Mouse (Mus musculus) stomach, embryonic 14.5 days (tissue): ENCODE data around the gene Prkar2a. TPM values are rescaled to one million over a fixed set of nuclear protein-coding genes. Genes with fewer than 3 reads are reported as not detected.

ENCODE experiments used
- ATAC-seq: fragments of 200-750 bp; cut with Nextera tagmentation; 2 replicates; pipeline ENCODE4 v1.8.0; 2017; ENCODE audit warnings: low read depth, moderate TSS enrichment; ENCODE audit not compliant: insufficient number of reproducible peaks, insufficient read depth, low FRiP score
- H3K27ac ChIP-seq: fragments of 300-500 bp; sonication (generic); 2 replicates; pipeline ENCODE4 v1.5.1; 2014; ENCODE audit warnings: mild to moderate bottlenecking, low read length, moderate library complexity, mixed read lengths
- H3K27me3 ChIP-seq: fragments of 300-500 bp; sonication (generic); 2 replicates; pipeline ENCODE4 v1.6.1; 2014; ENCODE audit warnings: low read length, control low read depth, mixed read lengths; ENCODE audit not compliant: control insufficient read depth, insufficient read depth
- H3K36me3 ChIP-seq: fragments of 300-500 bp; sonication (generic); 2 replicates; pipeline ENCODE4 v1.6.1; 2014; ENCODE audit warnings: mild to moderate bottlenecking, control low read depth, low read length, moderate library complexity, mixed read lengths; ENCODE audit not compliant: control insufficient read depth, insufficient read depth
- H3K4me1 ChIP-seq: fragments of 300-500 bp; sonication (generic); 2 replicates; pipeline ENCODE4 v1.6.1; 2014; ENCODE audit warnings: low read length, control low read depth, mixed read lengths; ENCODE audit not compliant: control insufficient read depth, insufficient read depth
- H3K4me2 ChIP-seq: fragments of 300-500 bp; sonication (generic); replicated peaks from 2 replicates; pipeline ENCODE4 v1.6.1; 2014; ENCODE audit warnings: low read depth, low read length, control low read depth
- H3K4me3 ChIP-seq: fragments of 300-500 bp; sonication (generic); 2 replicates; pipeline ENCODE4 v1.5.1; 2014; ENCODE audit warnings: low read depth, low read length, control low read depth
- H3K9ac ChIP-seq: fragments of 300-500 bp; sonication (generic); replicated peaks from 2 replicates; pipeline ENCODE4 v1.6.1; 2014; ENCODE audit warnings: low read depth, mild to moderate bottlenecking, control low read depth, low read length, moderate library complexity, mixed read lengths
- H3K9me3 ChIP-seq: fragments of 300-500 bp; sonication (generic); 2 replicates; pipeline ENCODE4 v1.6.1; 2016; ENCODE audit warnings: low read depth, low read length, control low read depth; ENCODE audit not compliant: control insufficient read depth
- WGBS: fragments of 180-500 bp; shearing (Covaris S2); extraction: QIAGEN DNeasy Blood & Tissue Kit; methylation state at CpG from one replicate; pipeline ENCODE4 v1.1.7; 2014; 5-methylcytosine and 5-hydroxymethylcytosine counted together
- polyA plus RNA-seq: library from polyadenylated mRNA; unstranded; fragments of >200 nt; fragmentation: Nextera tagmentation; extraction: Ambion mirVana; gene quantifications from 2 replicates; pipeline ENCODE4 v1.2.1, GENCODE M21; 2014

Gene Prkar2a
- polyA plus RNA-seq, 1 experiment from 2014 or later, result 33.6 TPM

GRCm38 (mm10) chr9:108748600-108749183 is 59.6 kb downstream of the Prkar2a start:
- no peak overlapping the region for H3K9ac ChIP-seq

GRCm38 (mm10) chr9:108750616-108751015 is 61.5 kb downstream of the Prkar2a start:
- no peak for ATAC-seq
- Histone ChIP-seq H3K4me3 (no peak overlapping the region), H3K9me3 (no peaks in the 10 kb centered on the region), H3K9ac (no peak overlapping the region), H3K27ac (no peak overlapping the region), H3K36me3 (peaks cover 20% of the 10 kb centered on the region), H3K4me1 (no peaks in the 10 kb centered on the region), H3K27me3 (no peaks in the 10 kb centered on the region), H3K4me2 (no peak overlapping the region)
- WGBS, result 88% methylated on average over 11 of the region's 11 CpGs

More at GRCm38 (mm10) chr9:108748600-108749183, 59.6 kb downstream of the Prkar2a start:
- Histone ChIP-seq H3K27ac (no peak overlapping the region), H3K4me2 (no peak overlapping the region), H3K27me3 (no peaks in the 10 kb centered on the region), H3K4me1 (no peaks in the 10 kb centered on the region), H3K4me3 (no peak overlapping the region), H3K9me3 (no peaks in the 10 kb centered on the region), H3K36me3 (peaks cover 28% of the 10 kb centered on the region)
- 83% methylated on average over 11 of the region's 11 CpGs for WGBS
- ATAC-seq, result no peak

- no peak for ATAC-seq
- no peaks in the 10 kb centered on the region for H3K4me1 ChIP-seq
- no peak overlapping the region for H3K4me2 ChIP-seq
- no peak overlapping the region for H3K4me3 ChIP-seq
- no peak overlapping the region for H3K27ac ChIP-seq
- WGBS, result 89% methylated on average over 11 of the region's 11 CpGs
- no peak overlapping the region for H3K9ac ChIP-seq
- H3K9me3 ChIP-seq, result no peaks in the 10 kb centered on the region
- H3K27me3 ChIP-seq, result no peaks in the 10 kb centered on the region
- peaks cover 5% of the 10 kb centered on the region for H3K36me3 ChIP-seq
These were observed 63.2 kb downstream of the Prkar2a start for GRCm38 (mm10) chr9:108752142-108752920.

- H3K4me2 ChIP-seq, result no peak overlapping the region
- 75% methylated on average over 9 of the region's 9 CpGs for WGBS
- no peaks in the 10 kb centered on the region for H3K4me1 ChIP-seq
- H3K9me3 ChIP-seq, result no peaks in the 10 kb centered on the region
- no peak for ATAC-seq
- H3K9ac ChIP-seq, result no peak overlapping the region
- H3K27me3 ChIP-seq, result no peaks in the 10 kb centered on the region
- H3K4me3 ChIP-seq, result no peak overlapping the region
- H3K27ac ChIP-seq, result no peak overlapping the region
- peaks cover 5% of the 10 kb centered on the region for H3K36me3 ChIP-seq
These were observed 64.2 kb downstream of the Prkar2a start for GRCm38 (mm10) chr9:108753326-108753725.

- Histone ChIP-seq H3K9ac (no peak overlapping the region), H3K27me3 (no peaks in the 10 kb centered on the region), H3K27ac (no peak overlapping the region), H3K4me2 (no peak overlapping the region), H3K9me3 (no peaks in the 10 kb centered on the region), H3K4me3 (no peak overlapping the region), H3K36me3 (no peaks in the 10 kb centered on the region), H3K4me1 (no peaks in the 10 kb centered on the region)
- no peak for ATAC-seq
- WGBS, result 82% methylated on average over 3 of the region's 3 CpGs
These were observed 64.9 kb downstream of the Prkar2a start for GRCm38 (mm10) chr9:108753976-108754375.

GRCm38 (mm10) chr9:108754423-108754822 is 65.3 kb downstream of the Prkar2a start:
- Histone ChIP-seq H3K36me3 (no peaks in the 10 kb centered on the region), H3K9ac (no peak overlapping the region), H3K27ac (no peak overlapping the region), H3K4me1 (no peaks in the 10 kb centered on the region), H3K27me3 (no peaks in the 10 kb centered on the region), H3K4me2 (no peak overlapping the region), H3K4me3 (no peak overlapping the region), H3K9me3 (no peaks in the 10 kb centered on the region)
- ATAC-seq, result no peak
- WGBS, result 86% methylated on average over 5 of the region's 5 CpGs

- no peak overlapping the region for H3K4me3 ChIP-seq
- H3K36me3 ChIP-seq, result no peaks in the 10 kb centered on the region
- no peak overlapping the region for H3K27ac ChIP-seq
- ATAC-seq, result no peak
- H3K27me3 ChIP-seq, result no peaks in the 10 kb centered on the region
- H3K4me1 ChIP-seq, result no peaks in the 10 kb centered on the region
- no peak overlapping the region for H3K4me2 ChIP-seq
- 49% methylated on average over 6 of the region's 6 CpGs for WGBS
- no peak overlapping the region for H3K9ac ChIP-seq
- H3K9me3 ChIP-seq, result no peaks in the 10 kb centered on the region
These were observed 68.3 kb downstream of the Prkar2a start for GRCm38 (mm10) chr9:108757406-108757805.

GRCm38 (mm10) chr9:108759121-108759520 is 70.0 kb downstream of the Prkar2a start:
- Histone ChIP-seq H3K27ac (no peak overlapping the region), H3K9me3 (no peaks in the 10 kb centered on the region), H3K9ac (no peak overlapping the region), H3K4me3 (no peak overlapping the region), H3K4me2 (no peak overlapping the region), H3K36me3 (no peaks in the 10 kb centered on the region), H3K4me1 (no peaks in the 10 kb centered on the region), H3K27me3 (no peaks in the 10 kb centered on the region)
- no peak for ATAC-seq
- WGBS, result 94% methylated on average over 20 of the region's 20 CpGs
